Comparison of ENCODE assay signal across 11 mouse cellular contexts in the genomic region with DNA sequence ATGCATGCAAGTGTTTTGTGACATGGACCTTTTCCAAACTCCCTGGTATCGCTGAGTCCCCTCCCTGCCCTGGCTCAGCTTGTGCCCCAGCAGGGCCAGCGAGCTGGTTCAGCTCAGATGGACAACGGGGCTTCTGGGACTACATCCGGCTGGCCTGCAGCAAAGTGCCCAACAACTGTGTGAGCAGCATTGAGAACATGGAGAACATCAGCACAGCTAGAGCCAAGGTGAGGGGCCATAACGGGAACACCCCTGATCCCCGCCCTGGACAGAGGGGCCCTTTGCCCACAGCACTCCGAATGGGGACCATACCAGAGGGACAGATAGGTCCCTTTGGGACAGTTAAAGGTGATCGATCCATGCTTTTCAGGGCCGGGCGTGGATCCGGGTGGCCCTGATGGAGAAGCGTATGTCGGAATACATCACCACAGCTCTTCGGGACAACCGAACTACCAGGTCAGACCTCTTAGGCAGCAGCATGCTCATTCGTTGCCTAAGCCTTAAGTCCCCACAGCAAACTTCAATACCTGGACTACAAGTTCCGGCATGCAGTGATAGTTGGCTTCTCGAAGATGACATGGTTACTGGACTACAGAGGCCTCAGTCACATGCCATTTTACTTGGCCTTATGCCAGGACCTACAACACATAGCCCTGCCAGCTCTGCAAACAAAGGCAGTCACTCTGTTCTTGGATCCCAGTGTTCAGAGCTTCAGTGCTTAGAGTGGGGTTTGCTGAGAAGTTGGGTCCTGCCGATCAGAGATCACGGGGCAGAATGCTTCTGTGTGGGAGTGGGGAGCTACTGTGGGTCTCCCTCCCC. TPM values are rescaled to one million over a fixed set of nuclear protein-coding genes. Genes with fewer than 3 reads are reported as not detected.
A peak's percentile ranks its signal among the peaks of the same experiment; 100 is the strongest.
DNase-seq lines count a peak whose midpoint lies in the region; ATAC-seq and TF ChIP-seq lines count a peak whose summit lies in the region.
"Had no signal": no experiment of that assay in that cellular context is flagged by ENCODE, and none has a peak within 500 bp of the region (broad histone marks: within the 10 kb centered on the region; RNA-seq: fewer than 3 reads in every experiment).

No protein-coding gene starts in this region.

- WGBS in forebrain, embryonic 14.5 days, result 80% methylated on average over 20 of the region's 20 CpGs
- WGBS in forebrain, embryonic 10.5 days, result 85% methylated on average over 20 of the region's 20 CpGs
- 72% methylated on average over 20 of the region's 20 CpGs for WGBS in lung, postnatal 0 days
- WGBS in liver, postnatal 0 days (ENCODE audit: insufficient replicate concordance), result 75% methylated on average over 20 of the region's 20 CpGs
- 80% methylated on average over 20 of the region's 20 CpGs for WGBS in forebrain, embryonic 12.5 days

- H3K27ac ChIP-seq in forebrain, embryonic 14.5 days (ENCODE audit: low read depth, low read length), result no peak overlapping the region
- no peak overlapping the region for H3K27ac ChIP-seq in forebrain, embryonic 10.5 days
- no peak overlapping the region for H3K27ac ChIP-seq in lung, postnatal 0 days (ENCODE audit: low read length)
- no peak overlapping the region for H3K27ac ChIP-seq in liver, postnatal 0 days (ENCODE audit: low read depth)
- H3K27ac ChIP-seq in forebrain, embryonic 12.5 days, result no peak overlapping the region
- H3K27ac ChIP-seq: lung, embryonic 15.5 days had no signal

- TF ChIP-seq EP300 in lung, postnatal 0 days (IDR thresholded peaks at IDR 0.05), result no peak
- no peak for TF ChIP-seq EP300 in liver, postnatal 0 days (IDR thresholded peaks at IDR 0.05; ENCODE audit: low read depth)

- H3K9ac ChIP-seq in forebrain, embryonic 14.5 days (ENCODE audit: low read length), result 0 out of 2 replicates have a peak overlapping the region, but pooled peaks have one; percentile 21
- no peak overlapping the region for H3K9ac ChIP-seq in lung, postnatal 0 days (replicated peaks; ENCODE audit: low read depth)
- no peak overlapping the region for H3K9ac ChIP-seq in liver, postnatal 0 days (replicated peaks)
- no peak overlapping the region for H3K9ac ChIP-seq in forebrain, embryonic 12.5 days
- H3K9ac ChIP-seq: lung, embryonic 15.5 days had no signal

- no peak overlapping the region for H3K4me2 ChIP-seq in forebrain, embryonic 14.5 days (ENCODE audit: low read length)
- H3K4me2 ChIP-seq in lung, postnatal 0 days (replicated peaks; ENCODE audit: low read depth, low read length), result no peak overlapping the region
- no peak overlapping the region for H3K4me2 ChIP-seq in liver, postnatal 0 days (ENCODE audit: low read depth, low read length)
- no peak overlapping the region for H3K4me2 ChIP-seq in forebrain, embryonic 12.5 days
- H3K4me2 ChIP-seq: lung, embryonic 15.5 days had no signal

- DNase-seq in forebrain, embryonic 14.5 days (ENCODE audit: low spot score), result peak; percentile 60
- no peak for DNase-seq in forebrain, embryonic 10.5 days (ENCODE audit: extremely low spot score, low spot score)
- peak; percentile 65 for DNase-seq in lung, postnatal 0 days (ENCODE audit: low spot score)
- no peak for DNase-seq in lung, postnatal 4 days
- peak; percentile 88 for DNase-seq in cerebellum, adult 9-11 months
- peak; percentile 58 for DNase-seq in liver, postnatal 0 days
- DNase-seq in spleen, adult 18-20 months, result no peak
- DNase-seq: adrenal gland, adult 2 months; B cell, adult 2 months had no signal

- 0 out of 2 replicates have a peak, but pooled peaks cover 3% of the 10 kb centered on the region for H3K27me3 ChIP-seq in forebrain, embryonic 14.5 days (replicated peaks; ENCODE audit: control insufficient read depth, insufficient read depth, low read length)
- H3K27me3 ChIP-seq in forebrain, embryonic 10.5 days (ENCODE audit: poor library complexity, severe bottlenecking), result peaks cover 90% of the 10 kb centered on the region
- H3K27me3 ChIP-seq in lung, postnatal 0 days (replicated peaks; ENCODE audit: insufficient read depth, low read length), result peaks cover 21% of the 10 kb centered on the region; the same call in 1 of the 2 replicates
- peaks cover 66% of the 10 kb centered on the region for H3K27me3 ChIP-seq in liver, postnatal 0 days (ENCODE audit: insufficient read depth, low read length)
- peaks cover 33% of the 10 kb centered on the region for H3K27me3 ChIP-seq in forebrain, embryonic 12.5 days

- TF ChIP-seq CTCF in lung, postnatal 0 days (IDR thresholded peaks at IDR 0.05), result no peak
- no peak for TF ChIP-seq CTCF in liver, postnatal 0 days (IDR thresholded peaks at IDR 0.05; ENCODE audit: low read depth)

- H3K4me1 ChIP-seq in forebrain, embryonic 14.5 days (ENCODE audit: control insufficient read depth, insufficient read depth, low read length), result peaks cover 45% of the 10 kb centered on the region
- peaks cover 63% of the 10 kb centered on the region for H3K4me1 ChIP-seq in forebrain, embryonic 10.5 days
- H3K4me1 ChIP-seq in lung, postnatal 0 days (ENCODE audit: insufficient read depth, low read depth, low read length), result peaks cover 10% of the 10 kb centered on the region
- H3K4me1 ChIP-seq in liver, postnatal 0 days (ENCODE audit: insufficient read depth), result peaks cover 24% of the 10 kb centered on the region
- H3K4me1 ChIP-seq in forebrain, embryonic 12.5 days, result peaks cover 70% of the 10 kb centered on the region

- peaks cover 53% of the 10 kb centered on the region for H3K36me3 ChIP-seq in forebrain, embryonic 14.5 days (ENCODE audit: control insufficient read depth, insufficient read depth, low read length)
- H3K36me3 ChIP-seq in forebrain, embryonic 10.5 days (replicated peaks), result peaks cover 25% of the 10 kb centered on the region
- peaks cover 4% of the 10 kb centered on the region for H3K36me3 ChIP-seq in lung, postnatal 0 days (ENCODE audit: insufficient read depth, low read length)
- H3K36me3 ChIP-seq in liver, postnatal 0 days (replicated peaks; ENCODE audit: insufficient read depth, low read length), result peaks cover 14% of the 10 kb centered on the region
- peaks cover 38% of the 10 kb centered on the region for H3K36me3 ChIP-seq in forebrain, embryonic 12.5 days (replicated peaks)

- no peaks in the 10 kb centered on the region for H3K9me3 ChIP-seq in forebrain, embryonic 14.5 days (replicated peaks; ENCODE audit: control insufficient read depth, low read length)
- H3K9me3 ChIP-seq in forebrain, embryonic 10.5 days, result no peaks in the 10 kb centered on the region
- H3K9me3 ChIP-seq in lung, postnatal 0 days (ENCODE audit: low read length), result no peaks in the 10 kb centered on the region
- H3K9me3 ChIP-seq in liver, postnatal 0 days (ENCODE audit: low read length), result no peaks in the 10 kb centered on the region
- no peaks in the 10 kb centered on the region for H3K9me3 ChIP-seq in forebrain, embryonic 12.5 days
- H3K9me3 ChIP-seq: lung, embryonic 15.5 days had no signal

- no peak for ATAC-seq in forebrain, embryonic 14.5 days
- peak; percentile 40; the same call in 1 of the 2 replicates for ATAC-seq in lung, postnatal 0 days
- peak; percentile 53 for ATAC-seq in liver, postnatal 0 days
- ATAC-seq in forebrain, embryonic 12.5 days (ENCODE audit: low FRiP score), result no peak

- H3K4me3 ChIP-seq in forebrain, embryonic 14.5 days (ENCODE audit: low read depth, low read length), result no peak overlapping the region
- no peak overlapping the region for H3K4me3 ChIP-seq in forebrain, embryonic 10.5 days
- no peak overlapping the region for H3K4me3 ChIP-seq in lung, postnatal 0 days (ENCODE audit: low read depth, low read length)
- no peak overlapping the region for H3K4me3 ChIP-seq in liver, postnatal 0 days (ENCODE audit: low read depth, low read length)
- no peak overlapping the region for H3K4me3 ChIP-seq in forebrain, embryonic 12.5 days (replicated peaks)
- H3K4me3 ChIP-seq: lung, embryonic 15.5 days had no signal

RNA-seq across cellular contexts. Expression of a gene that starts 5.0 kb away (rescaled TPM):
- 115 and 125 TPM in 2 replicates for polyA plus RNA-seq in forebrain, embryonic 14.5 days (2014; fragmentation: Nextera tagmentation; extraction: Ambion mirVana)
- 10.5 and 13.5 TPM in 2 replicates for polyA plus RNA-seq in forebrain, embryonic 10.5 days (2016; fragmentation: Nextera tagmentation; extraction: Ambion mirVana)
- polyA plus RNA-seq in lung, postnatal 0 days (2015; fragmentation: Nextera tagmentation; extraction: Ambion mirVana), result 1.7 and 1.9 TPM in 2 replicates
- polyA plus RNA-seq in liver, postnatal 0 days (2015; fragmentation: Nextera tagmentation; extraction: Ambion mirVana), result 1.8 and 2.4 TPM in 2 replicates
- polyA plus RNA-seq in forebrain, embryonic 12.5 days (2016; fragmentation: Nextera tagmentation; extraction: Ambion mirVana), result 103 and 113 TPM in 2 replicates

RNA-seq across cellular contexts. Expression of a gene that starts 9.5 kb away (rescaled TPM):
- 145 and 149 TPM in 2 replicates for polyA plus RNA-seq in forebrain, embryonic 14.5 days (2014; fragmentation: Nextera tagmentation; extraction: Ambion mirVana)
- polyA plus RNA-seq in forebrain, embryonic 10.5 days (2016; fragmentation: Nextera tagmentation; extraction: Ambion mirVana), result 255 and 262 TPM in 2 replicates
- 214 TPM in 2 replicates for polyA plus RNA-seq in lung, postnatal 0 days (2015; fragmentation: Nextera tagmentation; extraction: Ambion mirVana)
- 510 and 522 TPM in 2 replicates for polyA plus RNA-seq in liver, postnatal 0 days (2015; fragmentation: Nextera tagmentation; extraction: Ambion mirVana)
- polyA plus RNA-seq in forebrain, embryonic 12.5 days (2016; fragmentation: Nextera tagmentation; extraction: Ambion mirVana), result 173 TPM in 2 replicates

RNA-seq across cellular contexts. Expression of a gene that starts 31.9 kb away (rescaled TPM):
- polyA plus RNA-seq in forebrain, embryonic 14.5 days (2014; fragmentation: Nextera tagmentation; extraction: Ambion mirVana), result 28.6 and 38.8 TPM in 2 replicates
- polyA plus RNA-seq in forebrain, embryonic 10.5 days (2016; fragmentation: Nextera tagmentation; extraction: Ambion mirVana), result 66.2 and 70.1 TPM in 2 replicates
- polyA plus RNA-seq in lung, postnatal 0 days (2015; fragmentation: Nextera tagmentation; extraction: Ambion mirVana), result 215 and 223 TPM in 2 replicates
- polyA plus RNA-seq in liver, postnatal 0 days (2015; fragmentation: Nextera tagmentation; extraction: Ambion mirVana), result 156 and 161 TPM in 2 replicates
- polyA plus RNA-seq in forebrain, embryonic 12.5 days (2016; fragmentation: Nextera tagmentation; extraction: Ambion mirVana), result 55.5 and 57.6 TPM in 2 replicates

RNA-seq across cellular contexts. Expression of a gene that starts 32.2 kb away (rescaled TPM):
- 1.8 and 2.1 TPM in 2 replicates for polyA plus RNA-seq in forebrain, embryonic 14.5 days (2014; fragmentation: Nextera tagmentation; extraction: Ambion mirVana)
- polyA plus RNA-seq in forebrain, embryonic 10.5 days (2016; fragmentation: Nextera tagmentation; extraction: Ambion mirVana), result 37.4 and 52.1 TPM in 2 replicates
- 9.7 and 9.8 TPM in 2 replicates for polyA plus RNA-seq in lung, postnatal 0 days (2015; fragmentation: Nextera tagmentation; extraction: Ambion mirVana)
- polyA plus RNA-seq in liver, postnatal 0 days (2015; fragmentation: Nextera tagmentation; extraction: Ambion mirVana), result 311 and 329 TPM in 2 replicates
- 21.2 and 25.7 TPM in 2 replicates for polyA plus RNA-seq in forebrain, embryonic 12.5 days (2016; fragmentation: Nextera tagmentation; extraction: Ambion mirVana)

RNA-seq across cellular contexts. Expression of a gene that starts 49.3 kb away (rescaled TPM):
- polyA plus RNA-seq in forebrain, embryonic 14.5 days (2014; fragmentation: Nextera tagmentation; extraction: Ambion mirVana), result 26.0 and 27.8 TPM in 2 replicates
- 2.2 and 2.8 TPM in 2 replicates for polyA plus RNA-seq in forebrain, embryonic 10.5 days (2016; fragmentation: Nextera tagmentation; extraction: Ambion mirVana)
- polyA plus RNA-seq in lung, postnatal 0 days (2015; fragmentation: Nextera tagmentation; extraction: Ambion mirVana), result 3.2 and 3.4 TPM in 2 replicates
- polyA plus RNA-seq in liver, postnatal 0 days (2015; fragmentation: Nextera tagmentation; extraction: Ambion mirVana), result 0.23 and 0.72 TPM in 2 replicates
- 13.3 and 15.2 TPM in 2 replicates for polyA plus RNA-seq in forebrain, embryonic 12.5 days (2016; fragmentation: Nextera tagmentation; extraction: Ambion mirVana)

Comparison
In these comparisons a context has a peak if more than half of its experiments do, and no peak if none do; other contexts are left out.
1. DNase-seq: peak in forebrain, embryonic 14.5 days (single experiment), lung, postnatal 0 days (single experiment), cerebellum, adult 9-11 months (single experiment) and liver, postnatal 0 days (single experiment); none in forebrain, embryonic 10.5 days (single experiment), lung, postnatal 4 days (0 of 2) and spleen, adult 18-20 months (0 of 2).
2. ATAC-seq: peak in lung, postnatal 0 days (single experiment) and liver, postnatal 0 days (single experiment); none in forebrain, embryonic 14.5 days (single experiment) and forebrain, embryonic 12.5 days (single experiment).